Mouse (Mus musculus) spleen, postnatal 10 days (tissue): Measurements from ENCODE around the gene Slc39a11.
"Not testable (repeated sequence)": the region's sequence is repeated elsewhere in the genome, so short reads cannot be mapped to it uniquely, and the experiment has no call there.

ENCODE experiments used
- DNase-seq, 2 experiments: peaks; one replicate each; pipeline ENCODE4 v3.0.0; 2021 to 2022; ENCODE audit warnings: low spot score in 2 of 2

Gene Slc39a11

DNA sequence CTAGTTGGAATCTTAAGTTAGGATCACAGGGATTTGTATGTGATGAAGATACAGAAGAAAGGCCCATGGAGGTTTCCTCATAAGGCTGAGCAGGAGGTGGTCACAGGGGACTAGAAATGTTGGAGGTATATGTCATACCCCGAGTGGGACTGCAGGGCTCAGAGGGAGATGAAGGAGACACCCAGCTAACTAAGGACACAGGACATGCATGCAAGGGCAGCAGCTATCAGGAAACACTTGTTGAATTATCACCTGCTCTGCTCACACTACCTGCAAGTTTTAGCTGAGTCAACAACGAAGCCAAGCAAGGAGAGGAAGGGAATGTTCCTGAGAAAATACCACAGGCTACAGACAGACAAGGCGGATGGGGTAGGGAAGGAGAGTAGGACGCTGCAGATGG, 17.8 kb upstream of the Slc39a11 start:
- DNase-seq = no peak

DNA sequence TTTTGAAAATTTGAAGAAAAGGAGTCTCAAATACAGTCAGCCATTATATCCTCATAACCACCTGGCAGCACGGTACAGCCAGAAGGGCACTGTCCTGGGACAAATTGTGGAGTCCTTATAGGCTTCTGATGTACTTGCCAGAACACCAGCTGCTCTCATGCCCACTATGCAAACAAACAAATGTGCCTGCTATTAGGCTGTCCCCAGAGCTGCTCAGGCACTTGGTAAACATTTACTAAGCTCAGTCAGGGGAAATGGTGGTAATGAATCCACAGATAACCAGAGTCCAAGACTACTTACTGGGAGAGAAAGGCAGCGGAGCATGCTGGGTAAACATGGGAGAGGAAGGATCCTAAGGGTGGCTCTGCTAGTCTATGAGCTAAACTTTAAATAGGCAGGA, 17.2 kb upstream of the Slc39a11 start:
- no peak for DNase-seq

DNA sequence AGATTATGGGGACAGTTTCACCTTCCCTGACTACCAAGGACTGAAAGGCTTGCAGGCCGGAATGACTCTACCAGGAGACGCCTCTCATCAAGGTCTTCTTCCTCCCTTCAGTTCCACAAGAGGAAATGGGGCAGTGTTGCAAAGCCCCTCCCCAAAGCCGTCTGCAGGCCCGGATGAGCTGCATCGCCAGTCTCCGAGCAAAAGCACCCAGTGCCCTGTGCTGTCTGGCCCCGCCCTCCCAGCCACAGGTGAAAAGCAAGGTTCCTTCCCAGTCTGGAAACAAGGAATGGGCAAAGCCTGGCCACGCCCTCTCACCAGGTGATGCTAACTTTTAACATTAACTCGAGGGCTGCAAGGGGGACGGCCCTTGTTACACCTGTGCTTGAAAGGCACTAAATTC, 16.8 kb upstream of the Slc39a11 start:
- no peak for DNase-seq

DNA sequence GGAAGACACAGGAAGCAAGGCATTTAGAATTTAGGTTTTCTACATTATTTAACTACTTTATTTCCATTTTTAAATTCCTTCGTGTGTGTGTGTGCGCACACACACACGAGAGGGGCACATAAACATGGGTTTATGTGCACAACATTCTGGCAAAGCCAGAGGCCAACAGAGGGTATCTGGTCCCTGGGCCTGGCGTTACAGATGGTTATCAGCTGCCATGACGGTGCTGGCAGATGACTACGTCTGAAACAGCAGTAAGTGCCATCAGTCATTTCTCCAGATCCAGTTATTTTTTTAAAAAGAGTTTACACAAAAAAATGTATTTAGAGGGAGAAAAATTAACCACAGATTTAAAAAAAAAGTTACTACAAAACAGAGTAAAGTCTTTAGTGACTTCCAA, 16.3 kb upstream of the Slc39a11 start:
- DNase-seq = no peak

DNA sequence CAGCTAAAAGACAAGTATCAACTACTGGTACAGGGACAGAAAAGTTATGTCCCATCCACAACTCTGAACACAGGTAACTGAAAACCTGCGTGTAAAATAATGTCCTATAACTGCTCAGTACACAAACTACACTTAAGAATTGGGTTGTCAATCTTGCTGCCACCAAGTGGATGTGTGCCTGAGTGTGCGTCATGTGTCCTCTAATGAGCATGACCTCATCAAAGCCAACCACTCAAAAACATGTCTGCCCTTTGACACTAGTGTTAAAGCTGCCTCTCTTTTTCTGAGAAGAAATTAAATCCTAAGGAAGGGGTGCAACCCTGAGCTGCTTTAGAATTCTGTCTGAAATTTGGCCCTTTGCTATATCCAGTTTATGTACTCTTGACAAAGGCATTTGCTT, 14.4 kb upstream of the Slc39a11 start:
- DNase-seq = no peak

DNA sequence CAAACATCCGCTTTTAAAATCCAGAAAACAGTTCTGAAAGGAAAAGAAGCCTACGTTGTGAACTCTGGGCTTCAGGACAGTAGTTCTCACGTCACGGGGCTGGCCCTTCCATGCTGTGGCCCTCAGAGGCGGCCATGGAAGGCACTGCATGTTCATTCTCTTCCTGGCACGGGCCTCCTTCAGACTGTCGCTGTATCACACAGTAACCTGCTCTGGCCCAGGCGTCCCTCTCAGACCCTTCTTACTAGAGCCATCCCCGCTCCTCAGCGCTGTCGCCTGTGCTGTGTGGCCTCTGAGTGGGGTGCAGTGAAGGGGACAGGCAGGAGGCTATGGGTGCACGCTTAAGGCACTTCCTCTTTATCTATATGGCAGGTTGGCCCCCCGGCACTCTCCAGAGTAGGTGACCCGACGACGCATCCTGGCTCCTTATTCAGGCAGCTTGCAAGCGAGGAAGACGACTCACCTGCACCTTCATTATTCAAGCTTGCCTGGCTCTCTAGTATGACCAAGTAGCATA, 12.0 kb upstream of the Slc39a11 start:
- DNase-seq = no peak

DNA sequence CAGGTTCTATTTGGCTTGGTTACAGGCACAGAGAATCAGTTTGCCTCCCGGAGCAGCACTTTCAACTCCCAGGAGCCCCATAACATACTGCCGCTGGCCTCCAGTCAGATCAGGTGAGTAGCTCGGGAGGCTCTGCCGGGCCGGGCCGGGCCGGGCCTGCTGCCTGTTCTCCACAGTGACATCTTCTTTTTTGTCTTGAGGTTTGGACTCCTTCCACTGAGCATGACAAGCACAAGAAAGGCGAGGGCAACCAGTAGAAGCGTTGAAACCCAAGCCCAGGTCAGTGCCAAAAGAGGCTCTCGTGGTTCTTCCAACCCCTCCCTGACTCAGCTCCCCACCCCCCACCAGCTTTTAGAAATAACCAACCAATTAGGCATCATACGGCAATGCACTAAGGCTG, 11.1 kb upstream of the Slc39a11 start:
- no peak for DNase-seq

DNA sequence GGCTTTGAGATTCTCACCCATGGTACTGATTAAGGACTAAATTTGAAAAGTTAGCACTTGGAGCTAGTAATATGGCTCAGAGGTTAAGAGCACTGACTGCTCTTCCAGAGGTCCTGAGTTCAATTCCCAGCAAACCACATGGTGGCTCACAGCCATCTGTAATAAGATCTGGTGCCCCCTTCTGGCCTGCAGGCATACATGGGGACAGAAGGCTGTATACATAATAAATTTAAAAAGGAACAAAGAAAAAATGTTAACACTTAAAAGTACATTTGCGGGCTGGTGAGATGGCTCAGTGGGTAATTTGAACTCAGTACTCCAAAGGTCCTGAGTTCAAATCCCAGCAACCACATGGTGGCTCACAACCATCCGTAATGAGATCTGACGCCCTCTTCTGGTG, 10.3 kb upstream of the Slc39a11 start:
- DNase-seq = not testable (repeated sequence)

DNA sequence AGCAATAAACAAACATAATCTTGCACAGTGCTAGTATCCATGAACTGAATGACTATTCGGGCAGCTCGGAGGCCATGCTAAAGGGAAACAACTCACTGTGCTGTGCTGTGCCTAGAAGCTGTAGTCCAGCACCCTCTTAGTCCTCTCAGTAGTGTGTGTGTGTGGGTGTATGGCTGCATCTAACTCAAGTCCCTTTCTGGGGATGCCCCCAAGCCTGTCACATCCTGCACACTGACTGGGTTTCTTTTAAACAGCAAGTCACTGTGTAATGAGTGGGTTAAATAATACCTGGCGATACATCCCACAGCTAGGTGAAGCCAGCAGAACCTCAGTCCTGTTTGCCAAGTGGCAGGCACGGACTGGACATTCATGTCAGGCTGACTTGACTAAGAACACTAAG, 8.9 kb upstream of the Slc39a11 start:
- no peak for DNase-seq

DNA sequence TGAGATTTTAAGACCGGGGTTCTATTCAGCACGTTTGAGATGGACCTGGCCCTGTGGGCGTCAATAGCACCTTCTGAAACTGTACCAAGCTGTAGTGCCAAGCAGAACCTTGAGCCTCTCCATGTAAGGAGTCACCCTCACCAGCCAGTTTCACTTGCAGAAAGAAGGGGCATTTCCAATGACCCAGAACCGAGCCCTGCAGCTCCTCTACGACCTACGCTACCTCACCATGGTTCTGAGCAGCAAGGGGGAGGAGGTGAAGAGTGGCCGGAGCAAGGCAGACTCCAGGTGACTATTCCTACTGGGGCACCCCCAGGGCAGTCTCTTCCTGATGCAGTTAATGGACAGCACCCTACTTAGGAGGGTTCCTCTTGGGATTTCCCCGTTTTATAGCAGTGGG, 8.4 kb upstream of the Slc39a11 start:
- DNase-seq = no peak

DNA sequence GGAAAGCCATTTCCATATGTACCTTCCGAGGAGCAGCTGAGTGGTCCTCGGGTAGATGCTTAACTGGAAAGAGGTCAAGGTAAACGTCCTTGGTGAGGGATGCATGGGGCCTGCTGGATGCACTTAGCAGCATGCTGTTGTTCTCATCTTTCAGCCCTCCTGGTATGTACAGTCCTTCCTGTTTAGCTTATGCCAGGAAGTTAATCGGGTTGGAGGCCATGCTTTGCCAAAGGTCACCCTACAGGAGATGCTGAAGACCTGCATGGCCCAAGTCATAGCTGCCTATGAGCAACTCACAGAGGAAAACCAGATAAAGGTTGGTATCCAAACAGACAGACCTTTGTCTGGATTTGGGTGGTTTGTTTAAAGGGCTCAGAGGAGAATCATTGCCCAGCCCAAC, 7.3 kb upstream of the Slc39a11 start:
- no peak for DNase-seq

DNA sequence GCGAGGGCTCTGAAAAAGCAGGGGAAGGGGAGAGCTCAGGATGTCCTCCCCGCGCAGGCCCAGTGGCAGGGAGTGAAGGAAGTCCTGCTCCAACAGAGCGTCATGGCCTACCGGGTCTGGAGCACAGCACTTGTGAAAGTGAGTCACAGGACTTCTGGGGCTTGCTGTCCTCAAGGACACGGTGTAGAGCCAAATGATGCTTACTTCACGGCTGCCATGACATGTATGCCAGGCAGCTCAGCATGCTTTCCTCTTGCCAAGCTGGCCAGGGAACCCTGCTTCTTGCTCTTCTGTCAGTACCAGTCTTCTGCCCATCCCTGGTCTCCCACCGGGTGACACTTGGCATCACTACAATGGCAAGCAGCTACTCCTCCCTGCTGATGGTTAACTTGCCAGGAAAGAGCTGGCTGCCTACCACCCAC, 6.6 kb upstream of the Slc39a11 start:
- DNase-seq = no peak

DNA sequence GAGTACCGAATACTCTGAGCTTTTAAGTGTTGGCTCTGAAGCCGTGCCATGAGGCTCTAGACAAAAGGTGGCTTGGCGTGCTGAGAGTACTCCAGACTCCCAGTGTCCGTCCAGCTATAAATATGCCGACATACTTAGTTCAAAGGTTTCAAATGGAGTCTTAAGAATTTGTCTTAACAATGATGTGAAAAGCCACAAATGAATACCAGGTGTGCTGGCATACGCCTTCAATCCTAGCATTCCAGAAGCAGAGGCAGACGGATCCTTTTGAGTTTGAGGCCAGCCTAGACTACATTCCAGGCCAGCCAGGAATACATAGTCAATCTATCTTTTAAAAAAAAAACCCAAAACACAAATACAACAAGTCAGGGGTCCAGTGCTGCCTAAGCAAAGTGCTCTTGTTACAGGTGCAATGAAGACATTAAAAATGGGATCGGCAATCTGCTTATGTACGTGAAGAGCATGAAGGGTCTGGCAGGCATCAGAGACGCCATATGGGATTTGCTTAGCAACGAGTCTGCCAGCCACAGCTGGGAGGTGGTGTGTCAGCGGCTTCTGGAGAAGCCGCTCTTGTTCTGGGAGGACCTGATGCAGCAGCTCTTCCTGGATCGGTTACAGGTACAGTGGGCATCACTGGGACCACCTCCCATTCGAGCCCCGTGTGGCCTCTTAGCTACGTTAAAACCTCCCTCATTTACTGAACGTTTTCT, 4.8 kb upstream of the Slc39a11 start:
- no peak for DNase-seq

DNA sequence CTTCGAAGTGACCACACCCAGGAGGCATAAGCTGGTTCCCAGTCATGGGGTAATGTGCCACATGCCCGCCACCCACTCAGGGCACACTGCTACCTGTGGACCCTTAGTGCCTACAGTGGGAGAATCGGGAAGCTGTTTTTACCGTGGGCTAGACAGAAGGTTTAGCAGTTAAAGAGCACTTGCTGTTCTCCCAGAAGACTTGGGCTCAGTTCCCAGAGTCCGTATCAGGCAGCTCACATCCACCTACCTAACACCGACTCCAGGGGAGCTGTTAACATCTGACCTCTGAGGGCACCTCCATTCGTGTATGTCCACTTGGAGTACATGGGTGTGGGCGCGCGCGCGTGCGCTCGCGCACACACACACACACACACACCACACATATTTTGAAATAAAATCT, 4.2 kb upstream of the Slc39a11 start:
- no peak for DNase-seq

DNA sequence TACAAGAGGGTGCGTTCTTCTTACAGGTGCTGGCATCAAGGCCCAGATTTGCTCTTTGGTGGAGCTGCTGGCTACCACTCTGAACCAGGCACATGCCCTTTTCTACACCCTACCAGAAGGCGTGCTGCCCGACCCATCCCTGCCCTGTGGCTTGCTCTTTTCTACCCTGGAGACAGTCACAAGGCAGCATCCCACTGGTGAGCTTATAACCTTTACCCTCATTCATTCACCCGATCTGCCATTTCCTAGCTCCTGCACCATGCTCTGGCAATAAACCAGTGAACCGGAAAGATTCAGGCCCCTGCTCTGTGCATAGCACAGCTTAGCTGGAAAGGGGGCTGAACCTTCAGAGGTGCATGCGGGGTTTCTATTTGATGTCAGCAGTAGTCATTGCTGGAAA, 2.6 kb upstream of the Slc39a11 start:
- DNase-seq = no peak

DNA sequence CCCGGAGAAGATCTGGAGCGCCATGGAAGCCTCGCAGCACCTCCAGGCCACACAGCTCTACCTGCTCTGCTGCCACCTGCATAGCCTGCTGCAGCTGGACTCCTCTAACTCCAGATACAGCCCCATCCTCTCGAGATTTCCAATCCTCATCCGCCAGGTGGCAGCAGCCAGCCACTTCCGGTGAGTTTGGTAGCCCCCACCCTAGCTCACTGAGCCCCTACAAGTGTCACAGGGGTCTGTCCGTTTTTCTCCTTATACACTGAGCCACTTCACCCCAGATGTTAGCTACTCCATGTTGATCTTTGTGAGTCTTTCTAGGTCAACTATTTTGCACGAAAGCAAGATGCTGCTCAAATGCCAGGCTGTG, 2.0 kb upstream of the Slc39a11 start:
- DNase-seq = peak in 1 of 2 experiments; percentile 51

DNA sequence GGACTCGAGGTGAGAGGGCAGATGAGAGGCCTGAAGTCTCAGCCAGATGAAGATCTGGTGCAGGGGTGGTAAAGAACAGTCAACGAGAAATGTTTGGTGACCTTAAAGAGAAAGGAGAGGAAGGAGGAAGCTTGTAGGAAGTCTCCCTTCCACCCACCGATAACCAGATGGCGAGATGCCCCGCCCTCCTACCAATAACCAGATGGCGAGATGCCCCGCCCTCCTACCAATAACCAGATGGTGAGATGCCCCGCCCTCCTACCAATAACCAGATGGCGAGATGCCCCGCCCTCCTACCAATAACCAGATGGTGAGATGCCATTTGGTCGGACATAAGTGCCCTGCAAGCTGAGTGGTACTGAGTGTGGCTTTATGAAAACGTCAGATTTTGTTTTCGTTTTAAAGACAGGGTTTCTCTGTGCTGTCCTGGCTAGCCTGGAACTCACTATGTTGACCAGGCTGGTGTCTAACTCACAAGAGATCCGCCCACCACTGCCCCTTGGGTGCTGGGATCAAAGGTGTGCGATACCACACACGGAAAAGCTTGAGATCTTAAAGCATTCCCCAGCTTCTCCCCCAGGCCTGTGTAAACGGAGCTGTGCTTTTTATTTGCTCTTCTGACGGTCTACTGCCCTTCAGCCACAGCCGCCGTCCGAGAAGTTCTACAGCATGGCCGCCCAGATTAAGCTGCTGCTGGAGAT, 1.5 kb upstream of the Slc39a11 start:
- DNase-seq = peak in 1 of 2 experiments; percentile 68

DNA sequence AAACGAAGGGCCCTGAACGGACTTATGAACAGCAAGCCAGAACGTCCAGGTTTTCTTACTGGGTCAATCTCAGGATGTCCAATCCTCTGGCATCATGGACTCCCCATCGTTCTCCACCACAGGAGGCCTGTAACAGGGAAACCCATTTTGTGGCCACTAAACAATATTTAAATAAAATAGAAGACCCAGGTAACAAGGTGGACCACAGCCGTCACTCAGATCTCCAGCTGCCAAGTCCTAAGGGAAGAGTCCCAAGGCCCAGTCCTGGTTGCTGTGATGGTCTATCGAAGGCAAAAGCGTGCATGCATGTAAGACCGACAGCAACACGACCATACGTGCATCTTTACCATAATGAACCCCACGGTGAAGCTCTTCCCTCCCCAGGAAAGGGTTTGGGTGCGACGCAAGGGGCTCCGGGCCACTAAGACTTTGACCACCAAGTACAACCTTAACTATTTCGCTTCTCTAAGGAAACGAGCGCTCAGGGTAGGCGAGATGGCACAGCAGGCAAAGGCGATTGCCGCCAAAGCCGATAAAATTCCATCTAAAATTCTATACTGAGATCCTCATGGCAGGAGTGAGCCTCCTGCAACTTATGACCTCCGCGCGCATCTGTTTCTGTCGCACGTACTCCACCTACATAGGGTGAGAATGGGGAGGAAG, 1.1 kb downstream of the Slc39a11 start, which contains the start of gene Cog1:
Cog1 (plus strand) TSS at position 480 of the 663 bp plus-strand sequence.
- DNase-seq = peak in 1 of 2 experiments; percentile 23

DNA sequence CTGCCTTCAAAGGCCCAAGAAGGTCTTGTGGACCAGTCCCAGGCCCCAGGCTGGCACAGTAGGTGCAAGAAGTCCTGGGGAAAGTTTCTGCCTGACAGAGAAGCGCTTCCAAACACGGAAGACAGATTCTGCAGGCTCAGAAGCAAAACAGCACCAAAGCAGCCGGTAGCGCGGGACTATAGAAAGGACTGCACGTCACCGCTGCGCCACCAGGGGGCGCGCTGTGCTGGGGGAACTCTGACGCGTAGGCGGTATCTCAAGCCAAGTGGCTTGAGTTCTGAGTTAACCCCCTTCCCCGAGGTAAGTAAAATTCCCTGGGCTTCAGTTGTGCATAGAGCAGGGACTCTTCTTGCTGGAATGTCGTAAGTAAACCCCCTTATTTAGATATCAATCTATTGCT, 1.7 kb downstream of the Slc39a11 start:
- peak; percentile 87 to 93 for DNase-seq

DNA sequence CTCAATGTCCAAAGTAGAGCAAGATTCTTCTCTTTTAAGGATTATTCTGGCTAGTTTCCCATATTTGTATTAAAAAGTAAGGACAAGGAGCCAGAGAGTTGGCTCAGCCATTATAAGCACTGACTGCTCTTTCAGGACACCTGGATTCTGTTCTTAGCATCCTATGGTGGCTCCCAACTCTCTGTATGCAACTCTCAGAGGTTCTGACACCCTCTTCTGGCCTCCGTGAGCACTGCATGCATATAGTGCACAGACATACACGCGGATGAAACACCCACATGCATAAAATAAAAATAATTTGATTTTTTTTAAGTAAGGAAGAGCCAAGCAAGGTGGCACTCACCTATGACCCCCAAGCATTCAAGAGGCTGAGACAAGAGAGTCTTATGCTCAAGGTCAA, 4.7 kb downstream of the Slc39a11 start:
- no peak for DNase-seq

DNA sequence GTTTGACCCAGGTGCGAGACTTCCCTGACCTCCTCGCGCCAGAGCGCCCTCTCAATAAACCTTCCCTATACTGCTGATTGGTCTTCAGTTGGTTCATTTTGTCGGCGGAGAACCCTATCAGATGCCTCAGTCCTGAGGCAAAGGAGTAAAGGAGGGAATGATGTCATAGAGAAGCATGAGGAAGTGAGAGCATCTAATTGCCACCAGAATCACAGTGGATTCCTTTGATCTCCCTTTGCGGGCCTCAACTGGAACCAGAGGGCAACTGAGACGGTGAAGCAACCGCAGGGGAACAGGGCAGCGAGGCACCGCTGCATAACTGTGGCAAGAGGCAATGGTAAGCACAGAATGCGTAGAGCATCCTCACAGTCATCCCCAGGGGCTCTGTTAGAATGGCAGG, 11.2 kb downstream of the Slc39a11 start:
- no peak for DNase-seq

DNA sequence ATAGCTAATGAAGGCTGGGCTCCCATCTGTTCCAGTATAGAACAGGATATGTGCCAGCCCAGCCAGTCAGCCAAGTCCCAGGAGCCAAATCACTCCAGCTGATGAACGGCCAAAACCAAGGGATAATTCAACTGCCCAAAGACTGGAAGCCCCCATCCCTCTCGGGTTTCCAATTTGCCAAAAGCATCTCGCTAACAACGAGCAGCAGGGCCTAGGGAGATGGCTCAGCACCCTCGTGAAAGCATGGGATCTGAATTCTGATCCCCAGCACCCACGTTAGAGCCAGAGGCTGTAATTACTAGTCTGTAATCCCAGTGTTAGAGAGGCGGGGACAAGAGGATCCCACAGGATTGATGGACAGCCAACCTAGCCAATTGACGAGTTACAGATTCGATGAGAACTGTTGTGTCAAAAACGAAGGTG, 15.2 kb downstream of the Slc39a11 start:
- DNase-seq = no peak

DNA sequence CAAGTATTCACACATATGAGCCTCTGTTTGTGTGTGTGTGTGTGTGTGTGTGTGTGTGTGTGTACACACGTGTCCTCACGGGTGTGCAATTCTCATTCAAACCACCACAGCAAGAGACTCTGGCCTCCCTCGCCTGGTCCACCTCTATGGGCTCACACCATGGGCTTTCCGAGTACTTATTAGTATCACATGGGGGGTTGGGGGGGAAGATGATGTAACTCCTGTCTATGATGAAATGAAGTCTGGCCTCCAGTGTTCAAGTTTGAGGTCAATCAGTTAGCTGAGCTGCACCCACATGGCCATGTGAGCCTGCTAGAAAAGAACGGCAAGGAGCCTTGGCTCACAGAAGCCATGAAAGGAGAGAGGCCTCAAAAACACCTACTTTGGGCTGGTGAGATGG, 16.5 kb downstream of the Slc39a11 start:
- DNase-seq = no peak
